Mouse (Mus musculus): ENCODE results near the gene Prdm16.

Prdm16 gene

GRCm38 (mm10) chr4:154386810-154387209 is 249.9 kb downstream of the Prdm16 start:
- no peak for DNase-seq (ENCODE audit: low read depth, low spot score)

GRCm38 (mm10) chr4:154385918-154386317 is 250.8 kb downstream of the Prdm16 start:
- DNase-seq (ENCODE audit: low read depth, low spot score) = no peak

- DNase-seq (ENCODE audit: low read depth, low spot score) = no peak
Measured at GRCm38 (mm10) chr4:154385208-154385607, 251.5 kb downstream of the Prdm16 start.

- DNase-seq (ENCODE audit: low read depth, low spot score) = no peak
Measured at GRCm38 (mm10) chr4:154378876-154379275, 257.8 kb downstream of the Prdm16 start.

GRCm38 (mm10) chr4:154375939-154376625 is 260.6 kb downstream of the Prdm16 start:
- DNase-seq (ENCODE audit: low read depth, low spot score) = no peak

- DNase-seq (ENCODE audit: low read depth, low spot score) = no peak
Measured at GRCm38 (mm10) chr4:154371542-154372247, 265.0 kb downstream of the Prdm16 start.

- no peak for DNase-seq (ENCODE audit: low read depth, low spot score)
Measured at GRCm38 (mm10) chr4:154370841-154371240, 265.8 kb downstream of the Prdm16 start.

- no peak for DNase-seq (ENCODE audit: low read depth, low spot score)
Measured at GRCm38 (mm10) chr4:154369089-154369488, 267.6 kb downstream of the Prdm16 start.

- no peak for DNase-seq (ENCODE audit: low read depth, low spot score)
Measured at GRCm38 (mm10) chr4:154366836-154367235, 269.8 kb downstream of the Prdm16 start.

GRCm38 (mm10) chr4:154364752-154365151 is 271.9 kb downstream of the Prdm16 start:
- no peak for DNase-seq (ENCODE audit: low read depth, low spot score)

GRCm38 (mm10) chr4:154360850-154361249 is 275.8 kb downstream of the Prdm16 start:
- DNase-seq (ENCODE audit: low read depth, low spot score) = no peak

GRCm38 (mm10) chr4:154360441-154360840 is 276.2 kb downstream of the Prdm16 start:
- DNase-seq (ENCODE audit: low read depth, low spot score) = no peak

- no peak for DNase-seq (ENCODE audit: low read depth, low spot score)
Measured at GRCm38 (mm10) chr4:154359762-154360300, 276.8 kb downstream of the Prdm16 start.

- DNase-seq (ENCODE audit: low read depth, low spot score) = no peak
Measured at GRCm38 (mm10) chr4:154358816-154359215, 277.9 kb downstream of the Prdm16 start.

- DNase-seq (ENCODE audit: low read depth, low spot score) = no peak
Measured at GRCm38 (mm10) chr4:154358370-154358769, 278.3 kb downstream of the Prdm16 start.

GRCm38 (mm10) chr4:154355408-154355807 is 281.3 kb downstream of the Prdm16 start:
- DNase-seq (ENCODE audit: low read depth, low spot score) = no peak

GRCm38 (mm10) chr4:154352246-154352645 is 284.4 kb downstream of the Prdm16 start:
- DNase-seq (ENCODE audit: low read depth, low spot score) = no peak

GRCm38 (mm10) chr4:154348197-154348786 is 288.4 kb downstream of the Prdm16 start:
- no peak for DNase-seq (ENCODE audit: low read depth, low spot score)

GRCm38 (mm10) chr4:154346731-154347522 is 289.7 kb downstream of the Prdm16 start:
- DNase-seq (ENCODE audit: low read depth, low spot score) = no peak

GRCm38 (mm10) chr4:154336650-154337049 is 300.0 kb downstream of the Prdm16 start:
- peak; percentile 25 for DNase-seq (ENCODE audit: low read depth, low spot score)

GRCm38 (mm10) chr4:154335761-154336160 is 300.9 kb downstream of the Prdm16 start, which contains the start of gene B230104I21Rik:
B230104I21Rik (plus strand) TSS chr4:154336127.
- no peak for DNase-seq (ENCODE audit: low read depth, low spot score)

All from skeletal muscle tissue, adult 2 months (tissue).